Mouse (Mus musculus) limb, embryonic 12.5 days (tissue): ENCODE measurements around the gene Cul5. TPM values are rescaled to one million over a fixed set of nuclear protein-coding genes. Genes with fewer than 3 reads are reported as not detected.

Experiments
- ATAC-seq: fragments of 200-750 bp; cut with Nextera tagmentation; 2 replicates; pipeline ENCODE4 v1.8.0; 2017; ENCODE audit warnings: low read depth, moderate TSS enrichment; ENCODE audit not compliant: insufficient number of reproducible peaks, insufficient read depth, low FRiP score, low TSS enrichment
- H3K27ac ChIP-seq: fragments of 300-500 bp; sonication (generic); 2 replicates; pipeline ENCODE4 v1.5.1; 2016; ENCODE audit warnings: mild to moderate bottlenecking, moderate library complexity
- H3K27me3 ChIP-seq: fragments of 300-500 bp; sonication (generic); 2 replicates; pipeline ENCODE4 v1.6.1; 2016; ENCODE audit warnings: mild to moderate bottlenecking, moderate library complexity
- H3K36me3 ChIP-seq: fragments of 300-500 bp; sonication (generic); 2 replicates; pipeline ENCODE4 v1.6.1; 2016; ENCODE audit warnings: mild to moderate bottlenecking, moderate library complexity
- H3K4me1 ChIP-seq: fragments of 300-500 bp; sonication (generic); replicated peaks from 2 replicates; pipeline ENCODE4 v1.6.1; 2016
- H3K4me2 ChIP-seq: fragments of 300-500 bp; sonication (generic); 2 replicates; pipeline ENCODE4 v1.6.1; 2016; ENCODE audit warnings: mild to moderate bottlenecking, moderate library complexity
- H3K4me3 ChIP-seq: fragments of 300-500 bp; sonication (generic); replicated peaks from 2 replicates; pipeline ENCODE4 v1.5.1; 2016; ENCODE audit warnings: mild to moderate bottlenecking
- H3K9ac ChIP-seq: fragments of 300-500 bp; sonication (generic); replicated peaks from 2 replicates; pipeline ENCODE4 v1.6.1; 2016; ENCODE audit warnings: mild to moderate bottlenecking, moderate library complexity
- H3K9me3 ChIP-seq: fragments of 300-500 bp; sonication (generic); 2 replicates; pipeline ENCODE4 v1.6.1; 2016; ENCODE audit warnings: mild to moderate bottlenecking, moderate library complexity
- WGBS: fragments of 180-500 bp; shearing (Covaris S2); methylation state at CpG from one replicate; pipeline ENCODE4 v1.1.7; 2016; 5-methylcytosine and 5-hydroxymethylcytosine counted together
- polyA plus RNA-seq: library from polyadenylated mRNA; unstranded; fragments of >200 nt; fragmentation: Nextera tagmentation; extraction: Ambion mirVana; gene quantifications from 2 replicates; pipeline ENCODE4 v1.2.1, GENCODE M21; 2016

Gene Cul5
- polyA plus RNA-seq, 1 experiment from 2014 or later = 47.2 TPM

DNA sequence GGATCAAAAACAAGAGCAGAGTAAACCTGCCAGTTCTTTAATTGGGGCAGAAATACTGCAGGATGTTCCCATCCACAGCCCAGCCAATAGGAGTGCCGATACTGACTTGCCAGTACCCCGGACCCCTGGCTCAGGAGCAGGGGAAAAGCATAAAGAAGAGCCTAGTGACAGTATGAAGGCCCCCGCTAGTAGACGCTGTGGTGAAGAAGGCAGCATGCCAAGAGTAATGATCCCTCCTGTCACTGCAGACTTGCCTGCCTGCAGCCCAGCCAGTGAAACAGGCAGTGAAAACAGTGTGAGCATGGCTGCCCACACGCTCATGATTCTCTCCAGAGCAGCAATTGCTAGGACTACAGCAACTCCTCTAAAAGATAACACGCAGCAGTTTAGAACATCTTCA lies 99.2 kb downstream of the Cul5 start:
- no peaks in the 10 kb centered on the region for H3K27me3 ChIP-seq
- H3K36me3 ChIP-seq = peaks cover 72% of the 10 kb centered on the region
- WGBS = 61% methylated on average over 6 of the region's 6 CpGs
- no peak overlapping the region for H3K9ac ChIP-seq
- H3K9me3 ChIP-seq = no peaks in the 10 kb centered on the region
- no peak overlapping the region for H3K4me3 ChIP-seq
- H3K4me1 ChIP-seq = no peaks in the 10 kb centered on the region
- no peak for ATAC-seq
- H3K27ac ChIP-seq = no peak overlapping the region
- no peak overlapping the region for H3K4me2 ChIP-seq

Other genes starting within 250 kb of the Cul5 start
- 15.1 and 16.1 TPM in 2 replicates for gene Atm, start 133.3 kb downstream of the Cul5 start, polyA plus RNA-seq
- gene Npat, start 133.0 kb downstream of the Cul5 start, polyA plus RNA-seq = 21.4 and 24.6 TPM in 2 replicates
- gene Acat1, start 59.6 kb downstream of the Cul5 start, polyA plus RNA-seq = 68.5 and 68.6 TPM in 2 replicates
- 0.24 and 0.41 TPM in 2 replicates for gene Rab39, start 36.2 kb upstream of the Cul5 start, polyA plus RNA-seq
- 6.5 and 8.2 TPM in 2 replicates for gene Slc35f2, start 101.5 kb upstream of the Cul5 start, polyA plus RNA-seq
- gene Sln, start 180.2 kb upstream of the Cul5 start, polyA plus RNA-seq = 13.8 and 17.3 TPM in 2 replicates